18 mouse cellular contexts compared by ENCODE assay signal in genomic region chr19:37255321-37255720, GRCm38 (mm10). TPM values are rescaled to one million over a fixed set of nuclear protein-coding genes. Genes with fewer than 3 reads are reported as not detected.
DNase-seq lines count a peak whose midpoint lies in the region; ATAC-seq and TF ChIP-seq lines count a peak whose summit lies in the region.
"Had no signal": no experiment of that assay in that cellular context is flagged by ENCODE, and none has a peak within 500 bp of the region (broad histone marks: within the 10 kb centered on the region; RNA-seq: fewer than 3 reads in every experiment).

No protein-coding gene starts in this region.

- DNase-seq in gastrocnemius, adult 2 months: no peak
- no peak for DNase-seq in gastrocnemius, adult 8-10 months (ENCODE audit: low spot score in 2 of 2)
- DNase-seq in right cerebral cortex, adult 2 months (ENCODE audit: low spot score in 2 of 2): peak; percentile 76 to 80
- DNase-seq in right cerebral cortex, postnatal 10 days (ENCODE audit: low spot score in 2 of 2): no peak
- DNase-seq in left cerebral cortex, adult 2 months (ENCODE audit: extremely low spot score in 1 of 2, low spot score in 2 of 2): peak; percentile 48 to 59
- DNase-seq in telencephalon, adult 2 months (ENCODE audit: low read depth, low spot score): peak; percentile 96
- no peak for DNase-seq in urinary bladder, adult 18-20 months (ENCODE audit: low spot score in 2 of 2)
- DNase-seq in liver, embryonic 11.5 days (ENCODE audit: low spot score): no peak
- DNase-seq: B cell, adult 2 months; cerebellum, postnatal 25 days; gastrocnemius, postnatal 25 days; kidney, postnatal 4 days; lung, postnatal 14 days had no signal

- peak overlapping the region; percentile 31; the same call in 1 of the 2 replicates for H3K27ac ChIP-seq in gastrocnemius, adult 2 months
- H3K27ac ChIP-seq in left cerebral cortex, adult 2 months: peak overlapping the region; percentile 75
- H3K27ac ChIP-seq in liver, embryonic 11.5 days (ENCODE audit: low read depth, low read length): no peak overlapping the region
- H3K27ac ChIP-seq: forebrain, embryonic 15.5 days; hindbrain, embryonic 12.5 days; limb, embryonic 13.5 days had no signal

- no peak for ATAC-seq in liver, embryonic 11.5 days (replicated peaks; ENCODE audit: low FRiP score)
- ATAC-seq: forebrain, embryonic 15.5 days; midbrain, embryonic 16.5 days had no signal

- no peak for TF ChIP-seq CTCF in gastrocnemius, adult 2 months (IDR thresholded peaks at IDR 0.05)
- no peak for TF ChIP-seq CTCF in left cerebral cortex, adult 2 months (IDR thresholded peaks at IDR 0.05)

- no peaks in the 10 kb centered on the region for H3K36me3 ChIP-seq in liver, embryonic 11.5 days (ENCODE audit: control insufficient read depth, insufficient read depth, low read length)
- H3K36me3 ChIP-seq: forebrain, embryonic 15.5 days; hindbrain, embryonic 12.5 days; limb, embryonic 13.5 days had no signal

- no peak overlapping the region for H3K4me2 ChIP-seq in liver, embryonic 11.5 days
- H3K4me2 ChIP-seq: forebrain, embryonic 15.5 days; hindbrain, embryonic 12.5 days; limb, embryonic 13.5 days had no signal

- WGBS in liver, embryonic 11.5 days: 79% methylated on average over 9 of the region's 9 CpGs

- no peaks in the 10 kb centered on the region for H3K27me3 ChIP-seq in liver, embryonic 11.5 days (replicated peaks; ENCODE audit: control insufficient read depth, insufficient read depth, low read length)
- H3K27me3 ChIP-seq: forebrain, embryonic 15.5 days; hindbrain, embryonic 12.5 days; limb, embryonic 13.5 days had no signal

- H3K4me3 ChIP-seq in gastrocnemius, adult 2 months: no peak overlapping the region
- no peak overlapping the region for H3K4me3 ChIP-seq in left cerebral cortex, adult 2 months
- H3K4me3 ChIP-seq in liver, embryonic 11.5 days (ENCODE audit: low read depth, low read length): no peak overlapping the region
- H3K4me3 ChIP-seq: erythroblast, embryonic 14.5 days; forebrain, embryonic 15.5 days; hindbrain, embryonic 12.5 days; limb, embryonic 13.5 days had no signal

- H3K4me1 ChIP-seq in liver, embryonic 11.5 days (replicated peaks; ENCODE audit: control insufficient read depth, insufficient read depth, low read length): no peaks in the 10 kb centered on the region
- H3K4me1 ChIP-seq: forebrain, embryonic 15.5 days; hindbrain, embryonic 12.5 days had no signal

- H3K9ac ChIP-seq in liver, embryonic 11.5 days (ENCODE audit: low read depth, low read length): no peak overlapping the region
- H3K9ac ChIP-seq: forebrain, embryonic 15.5 days; hindbrain, embryonic 12.5 days; limb, embryonic 13.5 days had no signal

- H3K9me3 ChIP-seq in liver, embryonic 11.5 days (ENCODE audit: control insufficient read depth, low read length): no peaks in the 10 kb centered on the region
- H3K9me3 ChIP-seq: forebrain, embryonic 15.5 days; hindbrain, embryonic 12.5 days; limb, embryonic 13.5 days had no signal

- intact Hi-C loops in gastrocnemius, adult 2 months (cut with DNase I): no loop called here
- intact Hi-C loops in left cerebral cortex, adult 2 months (cut with DNase I): loop anchor here (1.0 kb wide), 1 partner anchor 28 kb away; no protein-coding TSS in a partner anchor

RNA-seq across cellular contexts. Expression of gene Cpeb3, which starts 46.9 kb away (rescaled TPM):
- total RNA-seq in gastrocnemius, adult 2 months (2021): 10 to 100 TPM; 56.0 to 64.8 TPM
- total RNA-seq in gastrocnemius, adult 8-10 months (2022): 10 to 100 TPM; 59.4 to 62.5 (median 61.2) TPM
- 10 to 100 TPM; 87.0 to 96.0 TPM for total RNA-seq in left cerebral cortex, adult 2 months (2021)
- 1.3 and 2.0 TPM in 2 replicates for polyA plus RNA-seq in liver, embryonic 11.5 days (2014; fragmentation: Nextera tagmentation; extraction: Ambion mirVana)

RNA-seq across cellular contexts. Expression of gene March5, which starts 48.0 kb away (rescaled TPM):
- 10 to 100 TPM; 72.5 to 84.7 TPM for total RNA-seq in gastrocnemius, adult 2 months (2021)
- total RNA-seq in gastrocnemius, adult 8-10 months (2022): 10 to 100 TPM; 78.2 to 92.8 (median 84.4) TPM
- 10 to 100 TPM; 82.6 to 96.0 TPM for total RNA-seq in left cerebral cortex, adult 2 months (2021)
- polyA plus RNA-seq in liver, embryonic 11.5 days (2014; fragmentation: Nextera tagmentation; extraction: Ambion mirVana): 117 and 130 TPM in 2 replicates

Comparison
In these comparisons a context has a peak if more than half of its experiments do, and no peak if none do; other contexts are left out.
1. DNase-seq: peak in right cerebral cortex, adult 2 months (2 of 2), left cerebral cortex, adult 2 months (2 of 2) and telencephalon, adult 2 months (single experiment); none in gastrocnemius, adult 2 months (single experiment), gastrocnemius, adult 8-10 months (0 of 2), right cerebral cortex, postnatal 10 days (0 of 2), urinary bladder, adult 18-20 months (0 of 2) and liver, embryonic 11.5 days (single experiment).